Mouse (Mus musculus) retina, adult 2 months (tissue): ENCODE data around the gene Rps6ka4.

Experiments used
- DNase-seq: peaks from one replicate; pipeline ENCODE4 v3.0.0-alpha.2; 2012; ENCODE audit warnings: low read depth, low spot score

The Rps6ka4 gene

DNA sequence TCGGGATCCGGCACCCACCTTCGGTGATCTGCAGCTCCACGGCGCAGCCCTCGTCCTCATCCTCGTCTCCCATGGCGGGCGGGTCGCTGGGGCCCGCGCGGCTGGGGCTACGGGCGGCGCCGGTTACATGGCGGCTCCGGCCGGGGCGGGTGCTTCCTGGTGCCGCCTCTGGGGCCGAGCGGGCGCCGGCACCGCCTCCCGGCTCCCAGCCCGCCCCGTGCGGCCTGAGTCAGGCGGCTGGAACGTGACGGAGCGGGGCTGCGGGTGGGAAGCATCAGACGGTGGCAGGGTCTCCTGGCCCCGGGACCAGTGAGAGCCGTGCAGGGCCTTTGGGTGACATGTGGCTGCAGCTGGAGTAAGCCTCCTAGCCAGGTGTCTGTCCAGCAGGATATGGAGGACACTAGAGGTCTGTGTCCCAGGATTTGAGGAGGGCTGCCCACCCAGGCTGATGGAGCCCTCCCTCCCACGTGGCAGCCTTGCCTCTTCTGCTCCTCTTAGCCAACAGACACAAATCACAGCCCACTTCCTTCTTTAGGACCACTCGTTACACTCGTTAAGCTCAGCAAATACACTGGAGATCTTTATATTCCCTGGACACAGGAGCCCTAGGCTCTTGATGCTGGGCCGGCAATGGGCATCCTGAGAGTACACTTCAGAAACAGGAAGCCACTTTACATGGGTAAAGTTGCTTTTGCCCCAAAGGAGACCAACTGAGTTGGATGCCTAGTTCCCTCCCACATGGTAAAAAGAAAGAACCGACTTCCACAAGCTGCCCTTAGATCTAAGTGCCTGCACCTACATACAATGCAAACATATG, at the start of gene Rps6ka4:
TSS of gene Rps6ka4 (minus strand) at position 162 of the 817 bp plus-strand sequence.
- no peak for DNase-seq

DNA sequence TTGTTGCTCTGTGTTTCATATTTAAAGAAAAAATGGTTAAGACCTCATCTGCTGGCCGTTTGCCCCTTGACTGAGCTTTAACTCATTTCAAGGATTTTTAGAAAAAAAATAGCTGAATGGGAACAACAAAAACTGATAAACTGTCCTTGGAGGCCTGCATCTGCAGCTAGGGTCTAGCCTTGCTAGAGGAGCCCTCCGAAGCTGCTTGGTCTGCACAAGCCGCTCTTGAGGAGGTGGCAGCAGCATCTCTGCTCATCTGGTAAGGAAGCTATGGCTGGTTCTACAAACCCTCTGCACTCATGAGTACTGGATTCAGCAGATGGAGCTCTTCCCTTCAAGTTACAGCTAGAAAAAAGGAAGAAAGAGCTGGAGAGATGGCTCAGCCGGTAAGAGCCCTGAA, 37.5 kb upstream of the Rps6ka4 start:
- DNase-seq = no peak

DNA sequence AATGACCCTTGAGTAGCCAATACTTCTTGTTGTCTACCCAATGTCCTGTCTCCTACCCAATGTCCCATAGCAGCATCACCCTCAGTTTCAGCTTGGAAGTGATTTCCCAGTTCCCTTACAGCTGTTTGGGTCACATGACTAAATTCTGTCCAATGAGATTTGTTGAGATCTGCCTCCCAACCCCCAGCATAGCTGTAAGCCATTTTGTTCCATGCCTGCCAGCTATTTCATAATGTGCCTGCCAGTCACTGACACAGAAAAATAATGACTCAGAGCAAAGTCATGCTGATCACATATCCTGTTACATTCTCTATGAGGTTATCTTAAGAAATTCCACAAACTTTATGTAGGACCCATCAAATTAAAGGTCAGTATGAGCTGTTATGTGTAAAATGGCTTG, 36.4 kb upstream of the Rps6ka4 start:
- no peak for DNase-seq

DNA sequence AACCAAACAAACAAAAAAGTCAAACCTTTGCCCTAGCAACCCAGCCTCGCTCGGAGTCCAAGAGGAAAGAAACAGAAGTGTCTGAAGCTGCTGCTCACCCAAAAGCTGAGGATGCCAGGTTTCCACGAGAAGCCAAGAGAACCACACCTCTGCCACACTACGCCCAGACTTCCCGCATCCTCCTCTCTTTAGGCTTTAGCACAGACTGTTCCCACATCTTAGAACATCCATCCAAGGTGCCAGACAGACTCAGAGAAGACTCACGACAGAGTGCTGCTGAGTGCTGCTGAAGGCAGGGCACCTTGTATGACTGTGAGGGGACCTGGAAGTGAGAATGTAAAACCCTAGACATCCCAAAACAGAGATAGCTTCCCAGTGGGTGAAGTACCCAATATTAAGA, 35.4 kb upstream of the Rps6ka4 start:
- DNase-seq = no peak

DNA sequence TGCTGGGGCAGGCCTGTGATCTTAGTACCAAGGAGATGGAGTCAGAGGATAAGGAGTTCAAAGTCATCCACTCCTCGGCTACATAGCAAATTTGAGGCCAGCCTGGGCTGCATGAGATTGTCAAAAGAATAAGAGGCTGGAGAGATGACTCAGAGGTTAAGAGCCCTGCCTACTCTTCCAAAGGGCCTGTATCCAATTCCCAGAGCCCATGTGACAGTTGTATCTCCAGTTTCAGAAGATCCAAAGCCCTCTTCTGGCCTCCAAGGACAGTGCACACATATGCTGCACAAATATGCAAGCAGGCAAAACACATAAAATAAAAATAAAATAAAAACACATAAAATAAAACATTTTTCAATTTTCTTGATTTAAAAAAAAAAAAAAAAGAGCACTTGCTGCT, 33.8 kb upstream of the Rps6ka4 start:
- no peak for DNase-seq

DNA sequence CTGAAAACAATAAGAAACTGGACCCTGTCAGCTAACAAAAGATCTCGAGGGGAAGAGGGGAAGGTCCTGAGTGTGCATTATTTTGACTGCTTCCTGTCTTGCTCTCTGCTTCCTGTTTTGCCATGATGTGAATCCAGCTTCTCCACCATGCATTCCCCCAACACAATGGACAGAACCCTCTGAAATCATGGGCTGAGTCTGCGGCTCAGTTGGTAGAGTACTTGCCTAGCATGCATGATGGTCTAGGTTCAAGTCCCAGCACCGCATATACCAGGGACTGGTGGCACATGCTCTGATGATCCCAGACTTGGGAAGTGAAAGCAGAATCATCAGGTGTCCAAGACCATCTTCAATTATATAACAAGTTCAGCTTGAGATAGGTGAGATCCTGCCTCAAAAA, 32.3 kb upstream of the Rps6ka4 start:
- DNase-seq = no peak

DNA sequence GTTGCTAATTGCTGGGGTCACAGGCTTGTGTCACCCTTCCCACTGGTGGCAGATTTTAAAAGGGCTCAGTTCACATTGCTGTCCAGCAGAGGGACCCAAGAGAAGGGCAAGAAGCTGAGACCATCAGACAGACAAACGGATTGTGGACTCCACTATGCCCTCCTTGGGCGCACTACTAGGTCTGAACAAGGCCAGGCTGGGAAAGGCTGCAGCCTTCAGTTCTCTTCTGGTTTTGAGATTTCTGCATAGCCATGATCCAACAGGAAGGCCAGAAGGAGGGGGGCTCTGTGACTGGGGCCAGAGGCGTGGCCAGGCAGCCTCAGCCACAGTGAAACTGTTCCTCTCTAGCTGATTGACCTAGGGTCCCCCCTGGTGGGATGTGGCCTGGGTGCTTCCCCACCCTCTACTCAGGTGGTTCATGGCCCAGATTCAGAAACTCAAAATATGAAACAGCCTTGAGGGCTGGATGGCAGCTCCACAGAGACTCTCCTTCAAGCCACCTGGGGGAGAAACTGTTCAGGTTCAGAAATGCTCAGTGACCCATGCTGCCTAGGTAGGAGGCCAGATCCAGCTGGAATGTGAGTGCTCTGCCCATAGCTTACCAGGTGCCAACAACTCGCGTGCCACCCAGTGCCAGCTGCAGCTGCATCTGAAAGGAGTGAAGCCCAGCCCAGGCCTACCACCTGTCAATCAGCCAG, 31.3 kb upstream of the Rps6ka4 start:
- DNase-seq = no peak

DNA sequence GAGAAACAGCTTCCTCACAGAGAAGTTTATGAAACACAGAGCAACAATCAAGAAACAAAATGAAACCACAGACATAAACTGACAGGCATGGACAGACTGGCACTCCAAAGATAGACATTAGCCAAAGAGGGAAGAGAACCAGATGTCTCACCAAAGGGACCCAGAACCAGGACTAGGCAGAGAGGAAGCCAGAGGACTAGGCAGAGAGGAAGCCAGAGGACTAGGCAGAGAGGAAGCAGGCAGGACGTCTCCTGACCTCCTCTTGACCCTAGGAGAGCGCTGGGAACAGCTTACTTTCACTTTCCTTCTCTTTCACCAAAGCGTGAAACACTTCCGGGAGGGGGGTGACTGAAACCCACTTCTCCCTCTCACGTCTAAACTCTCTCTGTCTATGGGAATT, 28.9 kb upstream of the Rps6ka4 start:
- no peak for DNase-seq

DNA sequence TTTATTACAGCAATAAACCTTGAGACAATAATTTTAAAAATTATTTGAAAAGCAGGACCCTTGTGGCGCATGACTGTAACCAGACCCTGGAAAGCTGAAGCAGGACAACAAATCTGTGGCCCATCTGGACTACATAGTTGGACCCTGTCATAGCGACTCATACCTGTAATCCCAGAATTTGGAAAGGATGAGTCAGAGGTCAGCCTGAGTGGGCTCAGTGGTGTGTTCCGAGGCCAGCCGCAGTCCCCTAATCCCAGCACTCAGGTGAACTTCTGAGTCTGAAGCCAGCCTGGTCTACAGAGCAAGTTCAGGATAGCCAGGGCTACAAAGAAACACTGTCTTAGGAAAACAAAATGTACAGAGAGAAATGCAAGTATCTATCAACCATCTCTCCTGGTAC, 21.0 kb upstream of the Rps6ka4 start:
- no peak for DNase-seq

DNA sequence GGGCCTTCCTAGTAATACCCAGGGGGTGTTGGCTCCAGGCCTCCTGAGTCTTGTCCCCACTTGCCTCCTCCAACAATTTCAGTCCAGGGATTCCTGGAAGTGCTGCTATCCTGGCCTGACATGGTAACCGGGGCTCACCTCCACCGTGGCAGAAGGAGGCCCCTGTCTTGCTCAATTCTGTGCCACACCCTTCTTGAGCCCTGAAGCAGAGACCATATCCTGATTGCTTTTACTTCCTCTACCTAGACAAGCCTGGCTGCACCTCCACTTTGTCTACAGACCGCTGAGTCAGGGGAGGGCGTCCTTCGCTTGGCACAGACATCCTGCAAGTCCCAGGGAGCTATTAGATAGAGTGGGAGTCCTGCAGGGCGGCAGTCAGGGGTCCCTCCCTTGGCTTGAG, 20.3 kb upstream of the Rps6ka4 start:
- DNase-seq = no peak

DNA sequence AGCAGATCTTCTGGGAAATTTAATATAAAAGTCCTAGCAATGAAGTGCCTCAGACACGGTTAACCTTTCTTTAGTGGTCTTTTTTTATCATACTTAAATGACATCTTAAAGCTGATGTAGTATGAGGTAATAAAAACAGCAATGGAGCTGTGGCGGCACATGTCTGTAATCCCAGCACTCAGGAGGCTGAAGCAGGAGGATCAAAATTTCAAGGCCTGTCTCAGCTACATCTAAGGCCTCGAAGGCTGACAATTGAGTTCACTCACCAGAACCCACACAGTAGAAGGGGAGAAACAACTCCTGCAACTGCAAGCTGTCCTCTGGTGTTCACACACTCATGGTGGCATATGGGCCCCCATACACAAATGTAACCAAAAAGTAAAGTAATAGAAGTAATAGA, 19.5 kb upstream of the Rps6ka4 start:
- no peak for DNase-seq

DNA sequence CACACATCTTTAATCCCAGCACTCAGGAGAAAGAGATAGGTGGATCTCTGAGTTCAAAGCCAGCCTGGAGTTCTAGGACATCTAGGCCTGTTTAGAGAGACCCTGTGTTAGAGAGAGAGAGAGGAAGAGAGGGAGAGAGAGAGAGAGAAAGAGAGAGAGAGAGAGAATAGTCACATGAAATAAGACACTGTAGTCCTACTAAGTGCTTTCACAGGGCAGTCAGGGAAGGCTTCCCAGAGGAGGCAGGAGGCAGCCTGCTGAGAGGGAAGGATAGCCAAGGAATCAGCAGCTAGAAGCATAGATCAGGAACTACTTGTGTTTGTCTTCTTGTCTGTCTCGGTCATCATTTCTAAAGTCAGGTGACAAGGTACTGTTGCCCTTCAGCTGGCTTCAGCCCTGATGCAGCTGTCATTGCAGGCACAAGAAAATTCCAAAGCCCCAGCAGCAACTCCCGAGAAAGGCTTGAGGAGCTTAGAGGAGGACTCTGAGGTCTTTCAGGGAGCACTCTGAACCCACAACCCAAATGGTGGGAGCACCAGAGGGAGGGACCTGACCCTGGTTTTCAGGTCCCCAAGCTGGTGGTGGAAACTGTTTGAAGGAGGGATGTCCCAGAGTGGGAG, 18.7 kb upstream of the Rps6ka4 start:
- no peak for DNase-seq

DNA sequence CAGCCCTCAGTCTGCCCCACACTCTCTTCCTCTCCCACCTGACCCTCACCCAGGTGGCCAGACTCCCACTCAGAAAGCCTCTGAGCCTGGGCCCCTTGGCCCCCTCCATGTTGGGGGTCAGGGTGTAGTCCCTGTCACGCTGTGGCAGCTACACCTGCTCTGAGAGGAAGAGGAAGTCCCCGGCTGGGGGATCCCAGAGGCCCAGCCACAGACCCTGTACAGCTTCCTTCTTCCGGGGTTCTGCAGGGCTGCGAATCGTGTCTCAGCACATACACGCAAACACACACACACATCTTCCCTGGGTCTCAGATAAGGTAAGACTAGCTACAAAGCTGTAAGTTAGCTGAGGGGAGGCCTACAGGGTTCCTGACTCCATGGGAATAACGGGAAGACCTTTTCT, 17.6 kb upstream of the Rps6ka4 start, which contains the start of gene Ccdc88b:
TSS of gene Ccdc88b (minus strand) at position 181 of the 400 bp plus-strand sequence.
- no peak for DNase-seq

DNA sequence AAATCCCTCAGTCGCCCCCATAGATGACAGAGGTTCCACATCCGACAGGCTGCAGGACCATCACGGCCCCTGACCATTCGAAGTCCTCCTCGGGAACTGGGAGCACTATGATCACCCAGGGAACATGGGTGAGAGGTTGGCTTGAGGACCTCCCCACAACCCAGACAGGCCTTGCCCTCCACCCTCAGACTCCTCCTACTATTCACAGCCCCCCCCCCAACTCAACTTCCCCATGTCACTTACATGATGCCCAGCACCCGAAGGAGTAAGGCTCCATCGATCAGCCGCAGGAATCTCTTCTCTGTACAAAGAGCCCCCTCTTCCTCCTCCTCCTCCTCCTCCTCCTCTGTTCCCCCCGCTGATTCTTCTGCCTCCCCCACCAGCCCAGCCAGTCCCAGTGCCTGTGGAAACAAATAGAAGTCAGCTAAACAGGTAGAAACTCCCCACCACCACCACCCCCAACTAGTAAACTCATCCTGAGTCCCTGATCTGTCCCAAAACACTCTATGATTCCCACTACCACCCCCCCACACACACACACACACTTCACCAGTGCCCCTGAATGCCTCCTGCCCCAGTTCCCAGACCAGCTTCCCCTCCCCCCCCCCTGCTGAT, 17.1 kb upstream of the Rps6ka4 start:
- no peak for DNase-seq

DNA sequence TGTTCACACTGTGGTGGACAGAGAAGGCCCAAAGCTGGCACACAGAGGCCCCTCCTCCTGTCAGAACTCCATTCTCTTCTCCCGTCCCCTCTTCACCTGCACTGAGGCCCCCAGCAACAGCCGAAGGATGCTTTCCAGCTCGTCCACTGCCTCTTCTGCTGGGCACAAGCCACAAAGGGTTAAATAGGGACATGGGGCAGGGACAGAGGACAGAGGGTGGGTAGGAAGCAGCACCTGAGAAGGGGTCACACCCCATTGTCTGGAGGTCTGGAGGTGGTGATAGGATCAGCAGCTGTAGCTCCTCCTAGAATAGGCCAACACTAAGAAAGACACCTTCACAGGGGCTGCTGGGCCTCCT, 16.5 kb upstream of the Rps6ka4 start:
- DNase-seq = no peak

DNA sequence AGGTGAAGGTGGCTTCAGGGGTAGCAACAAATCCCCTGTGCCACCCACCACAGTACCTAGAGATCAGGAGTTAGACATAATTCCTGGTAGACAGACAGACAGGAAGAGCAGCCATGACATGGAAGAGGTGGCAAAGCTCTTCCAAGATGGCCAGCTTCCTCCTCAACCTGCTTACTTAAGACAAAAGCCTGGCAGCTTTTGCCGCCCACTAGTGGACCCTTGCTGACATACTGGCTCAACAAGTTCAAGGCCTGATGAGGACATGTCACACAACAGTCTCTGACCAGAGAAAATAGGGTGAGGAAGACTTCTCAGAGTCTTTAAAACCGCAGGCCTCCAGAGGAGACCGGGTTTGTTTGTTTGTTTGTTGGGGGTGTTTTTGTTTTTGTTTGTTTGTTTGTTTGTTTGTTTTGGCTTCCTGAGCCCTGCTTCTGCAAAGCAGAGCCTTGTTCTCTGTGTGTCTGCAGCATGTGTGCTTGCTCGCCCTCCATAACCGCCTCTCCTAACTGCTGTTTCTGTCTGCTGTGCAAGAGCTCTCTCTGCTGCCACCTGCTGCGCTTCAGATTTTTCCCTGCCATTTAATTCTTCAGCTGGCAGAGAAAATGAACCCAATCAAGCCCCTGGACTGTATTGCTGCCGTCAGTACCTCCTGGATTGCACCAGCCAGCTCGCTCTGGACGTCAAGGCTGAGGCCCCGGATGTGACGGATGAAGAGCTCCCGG, 16.0 kb upstream of the Rps6ka4 start:
- DNase-seq = no peak

DNA sequence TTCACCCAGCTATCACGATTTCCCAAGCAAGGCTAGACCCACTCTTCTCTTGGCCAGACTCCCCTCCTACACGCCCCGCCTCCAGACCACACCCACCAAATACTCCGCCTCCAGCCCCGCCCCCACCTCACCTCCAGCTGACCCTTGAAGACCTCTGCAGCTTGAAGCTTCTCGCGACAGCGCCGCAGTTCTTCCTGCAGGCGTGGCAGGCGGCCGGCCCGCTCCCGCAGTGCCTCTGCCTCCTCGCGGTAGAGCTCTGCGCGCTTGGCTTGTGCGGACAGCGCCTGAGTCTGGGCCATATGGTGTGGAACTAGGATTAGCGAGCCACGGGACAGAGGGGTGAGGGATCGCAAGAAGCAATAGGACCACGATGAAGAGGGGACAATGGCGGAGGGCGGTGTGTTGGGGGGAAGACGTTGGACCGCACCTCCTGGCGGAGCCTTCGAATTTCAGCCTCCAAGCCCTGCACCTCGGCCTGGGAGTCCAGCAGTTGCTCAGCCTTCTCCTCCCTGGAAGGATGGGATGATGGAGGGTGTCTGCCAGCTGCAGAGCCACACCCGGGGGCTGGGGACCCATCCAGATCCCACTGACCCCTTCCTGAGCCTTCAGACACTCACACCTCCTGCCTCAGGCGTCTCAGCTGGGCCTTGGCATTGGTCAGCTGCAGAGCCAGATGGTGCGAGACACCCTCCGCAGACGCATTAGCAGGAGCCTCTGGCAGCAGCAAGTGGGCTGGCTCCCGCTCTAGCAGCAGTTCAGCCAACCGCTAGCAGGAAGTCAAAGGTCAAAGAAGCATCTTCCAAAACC, 15.0 kb upstream of the Rps6ka4 start:
- DNase-seq = no peak

DNA sequence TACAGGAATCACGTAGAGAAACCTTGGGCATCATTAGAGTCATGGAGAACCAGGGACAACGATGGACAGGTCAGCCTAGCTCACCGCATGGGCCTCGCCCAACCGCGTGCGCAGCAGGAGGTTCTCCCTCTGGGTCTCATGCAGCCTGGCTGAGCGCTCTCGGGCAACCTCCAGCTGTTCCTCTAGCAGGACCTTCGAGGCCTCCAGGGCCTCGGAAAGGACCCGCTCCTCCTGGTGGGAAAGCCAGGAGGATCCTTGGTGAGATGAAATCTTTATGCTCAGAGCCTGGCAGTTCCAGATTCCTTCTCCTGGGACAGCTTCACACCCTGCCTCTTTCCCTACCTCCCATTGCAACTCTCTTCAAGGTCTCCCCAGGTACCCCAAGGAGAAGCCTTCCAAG, 14.2 kb upstream of the Rps6ka4 start:
- DNase-seq = no peak

DNA sequence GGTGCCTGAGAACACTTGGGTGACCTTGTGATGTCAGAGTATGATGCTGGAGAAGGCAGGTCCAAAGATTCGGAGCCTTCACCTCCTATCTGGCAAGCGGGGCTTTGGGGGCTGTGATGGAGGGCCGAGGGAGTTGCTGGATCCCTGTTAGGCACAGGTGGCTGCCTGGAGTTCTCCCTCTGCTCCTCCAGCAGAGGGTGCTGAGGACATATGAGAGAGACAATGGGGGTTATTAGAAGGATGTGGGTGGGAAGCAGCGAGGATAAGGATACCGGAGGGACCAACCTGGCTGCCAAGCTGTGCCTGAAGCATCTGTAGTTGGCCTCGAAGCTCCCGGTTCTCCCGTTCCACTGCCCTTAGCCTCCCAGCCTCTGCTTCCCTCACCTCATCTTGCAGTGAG, 13.5 kb upstream of the Rps6ka4 start:
- DNase-seq = no peak

DNA sequence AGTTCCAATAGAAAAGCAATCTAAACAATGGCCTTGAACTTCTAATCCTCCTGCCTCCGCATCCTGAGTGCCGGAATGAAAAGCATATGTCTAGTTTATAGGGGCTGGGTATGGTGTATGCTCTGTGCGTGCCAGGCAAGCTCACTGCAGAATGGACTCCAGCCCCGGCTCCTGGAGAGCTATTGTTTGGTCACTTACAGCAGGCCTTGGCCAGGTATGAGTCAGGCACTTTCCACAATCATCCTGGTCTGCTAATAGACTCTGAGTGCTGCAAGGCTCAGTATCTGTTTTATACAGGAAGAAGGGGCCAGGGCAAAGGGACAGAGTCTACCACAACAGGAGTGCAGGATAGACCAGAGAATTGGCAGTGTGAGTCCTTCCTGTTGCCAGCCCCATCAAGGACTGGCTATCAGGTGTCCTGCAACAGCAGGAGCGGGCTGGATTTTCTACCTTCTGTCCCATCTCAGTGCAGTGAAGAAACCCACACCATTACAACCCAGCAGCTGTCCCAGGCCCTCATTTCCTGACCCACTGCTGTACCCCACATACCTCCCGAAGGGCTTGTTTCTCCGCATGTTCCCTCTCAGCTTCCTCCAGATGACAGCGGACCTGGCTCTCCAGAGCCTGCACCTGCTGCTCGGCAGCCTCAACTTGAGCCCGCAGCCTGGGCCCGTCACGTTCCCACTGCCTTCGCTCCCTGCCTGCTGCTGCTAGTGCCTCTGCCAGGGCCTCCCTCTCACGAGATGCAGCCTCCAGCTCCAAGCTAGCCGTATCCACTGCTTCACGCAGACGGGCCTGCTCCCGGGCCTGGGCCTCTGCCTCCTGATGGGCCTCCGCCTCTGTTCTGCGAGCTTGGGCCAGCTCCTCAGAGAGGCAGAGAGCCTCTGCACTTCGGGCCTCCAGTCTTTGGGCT, 12.2 kb upstream of the Rps6ka4 start:
- DNase-seq = no peak
